Mouse (Mus musculus): ENCODE measurements around the gene Gpn2. TPM values are rescaled to one million over a fixed set of nuclear protein-coding genes. Genes with fewer than 3 reads are reported as not detected.

The Gpn2 gene
- polyA plus RNA-seq, 1 experiment from 2014 or later: 5.4 TPM

GRCm38 (mm10) chr4:133603056-133603455 is 18.9 kb downstream of the Gpn2 start:
- H3K36me3 ChIP-seq (ENCODE audit: inconsistent target): peaks cover 37% of the 10 kb centered on the region; the same call in 1 of the 2 replicates

DNA sequence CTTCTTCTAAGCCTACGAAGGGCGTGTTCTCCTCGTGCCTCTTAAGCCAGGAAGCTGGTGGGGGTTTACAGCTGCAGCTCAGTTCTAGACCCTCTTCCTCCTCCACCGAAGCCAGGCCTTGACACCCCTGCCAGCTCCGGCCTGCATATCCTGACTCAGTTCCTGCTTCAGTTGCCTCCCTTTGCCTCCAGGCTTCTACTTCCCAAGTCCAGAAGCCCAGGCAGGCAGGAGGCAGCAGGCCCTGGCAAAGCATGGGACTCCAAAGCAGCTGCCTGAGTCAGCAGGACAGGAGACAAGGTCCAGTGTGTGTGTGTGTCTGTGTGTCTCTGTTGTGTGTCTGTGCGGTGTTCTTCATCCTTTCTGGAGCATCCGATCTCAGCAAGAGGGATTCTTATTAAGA is 20.0 kb downstream of the Gpn2 start:
- Histone ChIP-seq H3K27ac (no peak overlapping the region), H3K4me3 (ENCODE audit: inconsistent target) (no peak overlapping the region), H3K79me2 (ENCODE audit: inconsistent target) (no peaks in the 10 kb centered on the region), H3K36me3 (ENCODE audit: inconsistent target) (peaks cover 46% of the 10 kb centered on the region; the same call in 1 of the 2 replicates)
- 83% methylated on average over 7 of the region's 7 CpGs for WGBS (ENCODE audit: missing documents)

More at GRCm38 (mm10) chr4:133603056-133603455, 18.9 kb downstream of the Gpn2 start:
- Histone ChIP-seq H3K27ac (no peak overlapping the region), H3K79me2 (ENCODE audit: inconsistent target) (no peaks in the 10 kb centered on the region), H3K4me3 (ENCODE audit: inconsistent target) (no peak overlapping the region)
- 70% methylated on average over 5 of the region's 5 CpGs for WGBS (ENCODE audit: missing documents)

DNA sequence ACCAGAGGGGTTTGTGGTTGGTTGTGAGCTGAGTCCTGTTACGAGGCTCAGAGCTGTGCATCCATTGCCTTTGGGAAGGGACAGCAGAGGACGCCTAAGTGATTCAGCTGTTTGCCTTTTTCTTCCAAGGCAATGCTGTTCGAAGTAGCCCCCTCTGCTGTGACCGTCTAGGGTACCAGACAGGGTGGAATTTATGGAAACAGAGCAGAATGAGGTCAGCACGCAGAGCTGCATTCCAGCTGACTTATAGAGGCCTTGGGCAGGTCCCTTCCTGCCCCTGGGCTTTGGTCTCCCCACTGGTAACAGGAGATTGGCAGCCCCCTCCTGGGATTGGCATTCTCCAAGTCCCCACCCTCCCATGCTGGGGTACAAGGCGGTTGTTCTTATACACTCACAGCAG is 20.7 kb downstream of the Gpn2 start:
- WGBS (ENCODE audit: missing documents): 91% methylated on average over 6 of the region's 6 CpGs
- Histone ChIP-seq H3K4me3 (ENCODE audit: inconsistent target) (no peak overlapping the region), H3K36me3 (ENCODE audit: inconsistent target) (peaks cover 46% of the 10 kb centered on the region; the same call in 1 of the 2 replicates), H3K79me2 (ENCODE audit: inconsistent target) (no peaks in the 10 kb centered on the region), H3K27ac (no peak overlapping the region)

GRCm38 (mm10) chr4:133605330-133605729 is 21.2 kb downstream of the Gpn2 start:
- 94% methylated on average over 9 of the region's 9 CpGs for WGBS (ENCODE audit: missing documents)
- H3K27ac ChIP-seq: no peak overlapping the region
- peaks cover 46% of the 10 kb centered on the region; the same call in 1 of the 2 replicates for H3K36me3 ChIP-seq (ENCODE audit: inconsistent target)

GRCm38 (mm10) chr4:133607284-133607683 is 23.1 kb downstream of the Gpn2 start:
- Histone ChIP-seq H3K79me2 (ENCODE audit: inconsistent target) (no peaks in the 10 kb centered on the region), H3K36me3 (ENCODE audit: inconsistent target) (peaks cover 50% of the 10 kb centered on the region; the same call in 1 of the 2 replicates), H3K27ac (no peak overlapping the region), H3K4me3 (ENCODE audit: inconsistent target) (no peak overlapping the region)
- 98% methylated on average over 10 of the region's 10 CpGs for WGBS (ENCODE audit: missing documents)

More at GRCm38 (mm10) chr4:133605330-133605729, 21.2 kb downstream of the Gpn2 start:
- Histone ChIP-seq H3K79me2 (ENCODE audit: inconsistent target) (no peaks in the 10 kb centered on the region), H3K4me3 (ENCODE audit: inconsistent target) (no peak overlapping the region)

DNA sequence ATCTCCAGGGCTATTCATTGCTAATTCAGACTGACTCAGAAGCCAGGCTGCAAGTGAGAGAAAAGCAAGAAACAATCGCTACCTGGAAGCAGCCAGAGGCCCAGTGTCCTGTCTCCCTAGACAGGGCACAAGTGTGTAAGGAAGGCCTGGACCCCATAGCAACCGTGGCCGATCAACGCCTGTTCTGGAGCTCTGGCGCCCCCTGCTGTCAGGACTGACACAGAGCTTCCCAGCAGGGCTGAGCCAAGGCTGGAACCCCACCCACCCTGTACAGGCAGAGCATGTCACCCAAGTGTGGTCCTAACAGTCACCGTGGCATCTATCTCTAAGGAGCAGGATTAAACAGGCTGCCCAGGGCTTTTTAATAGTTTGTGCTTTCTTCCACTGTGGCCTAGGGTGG is 25.6 kb downstream of the Gpn2 start:
- 29% methylated on average over 6 of the region's 6 CpGs for WGBS (ENCODE audit: missing documents)
- Histone ChIP-seq H3K36me3 (ENCODE audit: inconsistent target) (peaks cover 52% of the 10 kb centered on the region; the same call in 1 of the 2 replicates), H3K4me3 (ENCODE audit: inconsistent target) (no peak overlapping the region), H3K79me2 (ENCODE audit: inconsistent target) (no peaks in the 10 kb centered on the region), H3K27ac (no peak overlapping the region)

DNA sequence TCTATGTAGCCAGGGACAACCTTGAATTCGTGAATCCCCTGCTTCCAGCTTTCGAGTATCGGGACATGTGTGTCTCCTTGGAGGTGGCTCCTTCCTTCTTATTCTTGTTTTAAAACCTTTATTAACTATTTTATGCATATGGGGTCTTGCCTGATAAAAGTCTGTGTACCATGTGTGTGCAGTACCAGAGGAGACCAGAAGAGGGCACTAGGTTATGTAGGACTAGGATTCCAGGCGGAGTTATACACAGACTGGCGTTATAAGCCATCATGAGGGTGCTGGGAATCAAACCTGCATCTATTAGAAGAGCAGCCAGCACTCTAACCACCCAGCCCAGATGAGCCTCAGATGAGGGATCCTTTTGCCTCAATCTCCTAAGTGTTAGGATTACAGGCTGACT is 27.7 kb downstream of the Gpn2 start:
- WGBS (ENCODE audit: missing documents): 100% methylated on average over 2 of the region's 5 CpGs
- Histone ChIP-seq H3K4me3 (ENCODE audit: inconsistent target) (no peak overlapping the region), H3K27ac (no peak overlapping the region), H3K36me3 (ENCODE audit: inconsistent target) (peaks cover 36% of the 10 kb centered on the region; the same call in 1 of the 2 replicates), H3K79me2 (ENCODE audit: inconsistent target) (no peaks in the 10 kb centered on the region)

DNA sequence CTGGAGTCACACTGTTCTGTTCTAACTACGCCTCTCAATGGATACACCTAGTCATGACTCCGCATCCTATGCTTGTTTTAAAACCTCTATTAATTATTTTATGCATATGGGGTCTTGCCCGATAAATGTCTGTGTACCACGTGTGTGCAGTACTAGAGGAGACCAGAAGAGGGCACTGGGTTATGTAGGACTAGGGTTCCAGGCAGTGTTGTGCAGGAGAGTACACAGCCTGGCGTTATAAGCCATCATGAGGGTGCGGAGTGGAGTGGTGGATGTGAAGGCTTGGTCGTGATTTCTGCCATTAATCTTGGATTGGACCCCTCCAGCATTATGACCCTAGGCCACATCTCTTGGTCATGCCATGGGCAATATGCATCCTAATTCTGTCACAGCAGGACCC is 28.3 kb downstream of the Gpn2 start:
- 96% methylated on average over 7 of the region's 7 CpGs for WGBS (ENCODE audit: missing documents)
- peaks cover 31% of the 10 kb centered on the region; the same call in 1 of the 2 replicates for H3K36me3 ChIP-seq (ENCODE audit: inconsistent target)
- no peaks in the 10 kb centered on the region for H3K79me2 ChIP-seq (ENCODE audit: inconsistent target)
- no peak overlapping the region for H3K4me3 ChIP-seq (ENCODE audit: inconsistent target)
- no peak overlapping the region for H3K27ac ChIP-seq

DNA sequence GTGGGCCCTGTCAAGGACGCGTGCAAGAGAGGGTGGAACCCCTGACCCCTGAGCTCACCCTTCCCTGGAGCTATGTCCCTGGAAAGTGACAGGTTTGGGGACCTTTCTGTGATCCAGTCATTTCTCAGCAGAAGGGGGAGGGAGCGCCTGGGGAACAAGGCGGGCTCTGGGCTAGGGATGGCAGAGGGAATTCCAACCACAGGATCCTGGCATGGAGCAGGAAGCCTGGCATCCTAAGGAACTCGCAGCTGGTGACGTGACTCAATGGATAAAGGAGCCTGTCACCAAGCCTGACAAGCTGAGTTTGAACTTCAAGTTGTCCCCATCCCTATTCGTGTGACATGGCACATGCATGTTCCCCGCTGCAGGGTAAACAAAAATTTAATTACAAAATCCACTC is 28.9 kb downstream of the Gpn2 start:
- Histone ChIP-seq H3K4me3 (ENCODE audit: inconsistent target) (no peak overlapping the region), H3K36me3 (ENCODE audit: inconsistent target) (peaks cover 25% of the 10 kb centered on the region; the same call in 1 of the 2 replicates), H3K79me2 (ENCODE audit: inconsistent target) (no peaks in the 10 kb centered on the region), H3K27ac (no peak overlapping the region)
- WGBS (ENCODE audit: missing documents): 98% methylated on average over 8 of the region's 8 CpGs

DNA sequence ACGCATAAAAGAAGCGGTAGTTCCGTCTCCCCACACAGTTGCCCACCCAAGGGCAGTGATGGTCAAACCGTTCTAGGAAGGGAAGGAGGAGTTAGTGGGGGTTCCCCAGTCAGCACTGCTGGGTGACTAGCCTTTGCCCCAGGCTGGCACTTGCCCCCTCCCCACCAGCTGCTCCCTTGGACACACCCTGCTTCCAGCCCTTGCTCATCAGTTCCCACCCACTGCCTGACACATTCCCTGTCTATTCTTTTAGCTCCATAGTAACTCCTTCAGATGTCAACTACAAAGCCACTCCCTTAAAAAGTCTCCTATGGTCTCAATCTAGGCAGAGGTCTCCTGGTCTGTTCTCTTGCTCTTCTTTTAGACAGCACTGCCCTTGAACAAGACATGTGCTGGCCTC is 29.7 kb downstream of the Gpn2 start:
- Histone ChIP-seq H3K36me3 (ENCODE audit: inconsistent target) (peaks cover 16% of the 10 kb centered on the region; the same call in 1 of the 2 replicates), H3K4me3 (ENCODE audit: inconsistent target) (no peak overlapping the region), H3K79me2 (ENCODE audit: inconsistent target) (no peaks in the 10 kb centered on the region), H3K27ac (peak overlapping the region; percentile 73)
- WGBS (ENCODE audit: missing documents): 100% methylated on average over 4 of the region's 4 CpGs

DNA sequence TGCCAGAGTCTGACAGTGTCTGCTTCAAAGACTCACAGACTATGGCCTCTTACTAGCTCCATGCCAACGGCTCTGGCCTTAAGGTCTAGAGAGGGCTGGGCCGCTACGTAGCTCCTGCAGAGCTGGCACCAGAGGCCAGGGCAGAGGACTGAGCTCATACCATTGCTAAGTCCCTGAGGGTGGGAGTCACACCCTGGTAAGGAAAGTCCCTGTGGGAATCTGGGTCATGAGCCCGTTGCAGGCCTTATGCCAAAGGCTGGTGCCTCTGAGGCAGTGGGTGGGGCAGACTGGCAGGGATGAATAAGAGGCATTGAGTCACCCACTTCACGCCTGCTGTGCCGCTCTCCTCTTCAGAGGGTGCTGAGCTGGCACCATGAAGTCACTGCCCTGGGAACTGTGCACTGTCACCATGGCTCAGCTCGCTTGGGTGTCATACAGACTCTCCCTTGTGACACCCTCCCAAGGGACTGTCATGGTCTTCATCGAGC is 30.2 kb downstream of the Gpn2 start:
- peak overlapping the region; percentile 73 for H3K27ac ChIP-seq
- peaks cover 16% of the 10 kb centered on the region; the same call in 1 of the 2 replicates for H3K36me3 ChIP-seq (ENCODE audit: inconsistent target)
- no peak overlapping the region for H3K4me3 ChIP-seq (ENCODE audit: inconsistent target)
- WGBS (ENCODE audit: missing documents): 45% methylated on average over 6 of the region's 8 CpGs
- H3K79me2 ChIP-seq (ENCODE audit: inconsistent target): no peaks in the 10 kb centered on the region

DNA sequence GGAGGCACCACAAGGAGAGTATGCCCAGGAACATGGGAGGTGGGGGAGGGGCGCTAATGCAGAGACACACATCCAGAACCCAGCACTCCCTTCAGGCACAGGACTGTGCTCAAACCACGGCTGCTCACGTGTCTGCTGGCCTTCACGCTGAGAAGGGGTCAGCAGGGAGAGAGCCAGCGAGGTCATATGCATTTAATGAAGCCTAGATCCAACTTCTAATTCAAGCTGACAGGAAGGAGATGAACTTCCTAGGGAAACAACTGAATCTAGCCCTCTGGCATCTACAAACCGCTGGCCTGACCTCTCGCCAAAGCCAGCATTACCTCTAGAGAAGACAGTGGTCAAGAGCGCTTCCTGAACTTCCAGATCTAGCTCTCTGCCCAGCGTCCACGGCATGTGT is 31.3 kb downstream of the Gpn2 start:
- Histone ChIP-seq H3K4me3 (ENCODE audit: inconsistent target) (no peak overlapping the region), H3K27ac (peak overlapping the region; percentile 73), H3K79me2 (ENCODE audit: inconsistent target) (no peaks in the 10 kb centered on the region), H3K36me3 (ENCODE audit: inconsistent target) (peaks cover 16% of the 10 kb centered on the region; the same call in 1 of the 2 replicates)
- WGBS (ENCODE audit: missing documents): 87% methylated on average over 10 of the region's 10 CpGs

DNA sequence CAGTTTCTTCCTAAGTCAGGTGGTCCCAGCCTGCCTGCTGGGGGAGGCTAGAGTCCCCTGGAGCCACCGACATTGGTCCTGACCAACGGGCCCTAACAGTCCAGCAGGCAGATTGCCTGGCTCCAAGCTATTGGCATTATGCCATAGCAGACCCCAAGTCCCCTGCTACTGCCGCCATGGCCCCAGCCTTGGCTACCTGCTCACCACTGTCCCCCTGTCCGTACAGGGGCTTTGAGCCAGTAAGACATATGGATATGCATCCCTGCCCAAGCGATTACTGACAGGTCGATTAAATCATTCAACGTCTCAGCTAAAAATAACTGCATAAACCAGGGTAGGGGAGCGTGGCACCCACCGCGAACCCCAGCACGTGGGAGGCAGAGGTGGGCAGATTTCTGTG is 33.8 kb downstream of the Gpn2 start:
- Histone ChIP-seq H3K79me2 (ENCODE audit: inconsistent target) (no peaks in the 10 kb centered on the region), H3K4me3 (ENCODE audit: inconsistent target) (no peak overlapping the region), H3K36me3 (ENCODE audit: inconsistent target) (peaks cover 5% of the 10 kb centered on the region; the same call in 1 of the 2 replicates), H3K27ac (no peak overlapping the region)
- 97% methylated on average over 11 of the region's 11 CpGs for WGBS (ENCODE audit: missing documents)

DNA sequence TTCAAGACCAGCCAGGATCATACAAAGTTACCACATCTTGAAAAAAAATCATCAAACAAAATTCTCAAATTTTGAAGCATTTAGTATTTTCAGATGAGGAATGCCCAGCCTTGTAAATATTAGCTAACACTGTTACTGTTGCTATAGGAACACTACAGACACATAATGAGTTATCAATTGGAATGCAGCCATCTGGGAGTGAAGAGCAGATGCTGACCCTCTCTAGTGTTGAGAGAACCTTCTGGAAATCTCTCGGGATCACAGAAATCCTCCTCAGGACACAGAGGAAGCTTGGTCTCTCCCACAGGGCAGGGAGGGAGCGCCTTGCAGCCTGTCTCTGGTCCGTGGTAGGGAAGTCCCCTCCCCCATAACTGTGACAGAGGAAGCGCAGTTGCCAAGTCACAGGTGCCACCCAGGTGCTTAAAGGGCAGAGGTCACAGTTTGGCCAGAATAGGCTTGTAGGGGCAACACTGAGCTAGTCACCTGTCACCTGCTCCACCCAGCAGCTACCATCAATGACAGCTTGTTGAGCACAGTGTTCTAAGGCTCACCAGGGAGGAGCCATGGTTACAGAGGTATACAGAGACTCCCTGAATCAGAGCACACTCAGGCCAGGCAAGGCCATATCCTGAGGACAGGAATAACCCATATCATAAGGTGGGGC is 35.4 kb downstream of the Gpn2 start:
- H3K36me3 ChIP-seq (ENCODE audit: inconsistent target): peaks cover 4% of the 10 kb centered on the region; the same call in 1 of the 2 replicates
- H3K27ac ChIP-seq: no peak overlapping the region
- no peaks in the 10 kb centered on the region for H3K79me2 ChIP-seq (ENCODE audit: inconsistent target)
- 73% methylated on average over 4 of the region's 4 CpGs for WGBS (ENCODE audit: missing documents)
- no peak overlapping the region for H3K4me3 ChIP-seq (ENCODE audit: inconsistent target)

- Histone ChIP-seq H3K79me2 (ENCODE audit: inconsistent target) (no peaks in the 10 kb centered on the region), H3K36me3 (ENCODE audit: inconsistent target) (peaks cover 8% of the 10 kb centered on the region; the same call in 1 of the 2 replicates), H3K4me3 (ENCODE audit: inconsistent target) (no peak overlapping the region), H3K27ac (no peak overlapping the region)
- 71% methylated on average over 8 of the region's 8 CpGs for WGBS (ENCODE audit: missing documents)
Observed at GRCm38 (mm10) chr4:133620668-133621067, 36.5 kb downstream of the Gpn2 start.

All from macrophage (primary cell).